ENCODE assay signal across 8 mouse cellular contexts in the genomic region with DNA sequence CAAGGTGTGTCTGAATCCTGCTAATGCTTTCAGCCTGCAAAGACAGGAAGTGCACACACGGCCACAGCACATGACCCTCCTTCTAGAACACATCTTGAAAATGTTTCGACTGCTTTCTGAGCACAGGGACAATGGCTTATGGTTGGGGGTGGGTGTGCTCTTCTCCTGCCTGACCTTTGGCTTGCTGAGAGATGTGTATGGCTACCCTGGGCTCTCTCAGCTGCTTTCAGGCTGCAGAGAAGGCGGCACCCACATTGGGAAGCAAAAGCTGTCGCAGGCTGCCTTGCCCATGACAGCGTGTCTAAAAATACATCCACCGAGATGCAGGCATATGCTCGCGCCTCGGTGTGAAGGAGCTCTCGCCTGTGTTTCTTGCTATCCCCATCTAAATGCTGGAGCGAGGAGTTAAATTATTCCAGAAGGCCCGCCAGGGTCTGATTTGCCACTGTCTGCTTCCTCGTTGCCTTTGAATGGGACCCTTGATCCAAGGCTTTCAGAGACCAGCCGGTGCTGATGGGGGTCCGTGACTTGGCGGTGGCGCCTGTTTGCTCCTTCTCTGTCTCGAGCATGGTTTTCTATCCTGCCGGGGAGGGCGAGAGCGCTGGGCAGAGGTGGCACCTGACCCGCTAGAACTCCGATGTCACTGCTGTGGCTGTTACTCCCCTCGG.
DNase-seq lines count a peak whose midpoint lies in the region; ATAC-seq and TF ChIP-seq lines count a peak whose summit lies in the region.

No protein-coding gene starts in this region.

- WGBS in kidney, postnatal 0 days = 14% methylated on average over 24 of the region's 24 CpGs
- 15% methylated on average over 24 of the region's 24 CpGs for WGBS in liver, embryonic 13.5 days (ENCODE audit: insufficient replicate concordance)

- peak overlapping the region; percentile 16; the same call in 1 of the 2 replicates for H3K4me3 ChIP-seq in kidney, postnatal 0 days (replicated peaks; ENCODE audit: low read depth, low read length)
- no peak overlapping the region for H3K4me3 ChIP-seq in liver, embryonic 13.5 days (replicated peaks)

- H3K4me1 ChIP-seq in kidney, postnatal 0 days (replicated peaks; ENCODE audit: insufficient read depth, low read length) = peaks cover 8% of the 10 kb centered on the region; the same call in 1 of the 2 replicates
- H3K4me1 ChIP-seq in liver, embryonic 13.5 days (replicated peaks) = no peaks in the 10 kb centered on the region

- no peak for ATAC-seq in kidney, postnatal 0 days (replicated peaks; ENCODE audit: low FRiP score, low read depth)
- ATAC-seq in liver, embryonic 13.5 days (ENCODE audit: low read depth) = no peak

- no peaks in the 10 kb centered on the region for H3K9me3 ChIP-seq in kidney, postnatal 0 days (replicated peaks; ENCODE audit: low read length)
- no peaks in the 10 kb centered on the region for H3K9me3 ChIP-seq in liver, embryonic 13.5 days (replicated peaks)

- H3K36me3 ChIP-seq in kidney, postnatal 0 days (ENCODE audit: insufficient read depth, low read length) = no peaks in the 10 kb centered on the region
- no peaks in the 10 kb centered on the region for H3K36me3 ChIP-seq in liver, embryonic 13.5 days

- no peaks in the 10 kb centered on the region for H3K27me3 ChIP-seq in kidney, postnatal 0 days (ENCODE audit: insufficient read depth, low read length)
- H3K27me3 ChIP-seq in liver, embryonic 13.5 days = peaks cover 5% of the 10 kb centered on the region; the same call in 1 of the 2 replicates

- no peak overlapping the region for H3K9ac ChIP-seq in kidney, postnatal 0 days (ENCODE audit: low read depth, low read length)
- H3K9ac ChIP-seq in liver, embryonic 13.5 days = no peak overlapping the region

- TF ChIP-seq CTCF in kidney, postnatal 0 days (IDR thresholded peaks at IDR 0.05; ENCODE audit: low read depth) = no peak

- peak overlapping the region; percentile 58 for H3K4me2 ChIP-seq in kidney, postnatal 0 days (ENCODE audit: low read length)
- peak overlapping the region; percentile 23; the same call in 1 of the 2 replicates for H3K4me2 ChIP-seq in liver, embryonic 13.5 days

- no peak overlapping the region for H3K27ac ChIP-seq in kidney, postnatal 0 days
- no peak overlapping the region for H3K27ac ChIP-seq in liver, embryonic 13.5 days

- DNase-seq in kidney, postnatal 0 days (ENCODE audit: low spot score) = peak; percentile 19
- DNase-seq in kidney, postnatal 14 days = no peak
- DNase-seq in embryo, embryonic 9.5 days (ENCODE audit: extremely low spot score) = peak; percentile 57
- DNase-seq in heart, adult 18-20 months = peak; percentile 65 to 66
- peak; percentile 25 to 29 for DNase-seq in kidney, postnatal 4 days
- DNase-seq in liver, embryonic 13.5 days = no peak
- DNase-seq in right cerebral cortex, postnatal 14 days = peak; percentile 72
- no peak for DNase-seq in thymus, postnatal 4 days

Comparison
In these comparisons a context has a peak if more than half of its experiments do, and no peak if none do; other contexts are left out.
1. DNase-seq: peak in kidney, postnatal 0 days (single experiment), embryo, embryonic 9.5 days (single experiment), heart, adult 18-20 months (2 of 2), kidney, postnatal 4 days (2 of 2) and right cerebral cortex, postnatal 14 days (single experiment); none in kidney, postnatal 14 days (single experiment), liver, embryonic 13.5 days (single experiment) and thymus, postnatal 4 days (single experiment).